Mouse (Mus musculus) inflammation-experienced regulatory T-cells, adult 6 months (primary cell): ENCODE measurements around the gene Gm15517. TPM values are rescaled to one million over a fixed set of nuclear protein-coding genes. Genes with fewer than 3 reads are reported as not detected.
"Not testable (repeated sequence)": the region's sequence is repeated elsewhere in the genome, so short reads cannot be mapped to it uniquely, and the experiment has no call there.

Source experiments
- ATAC-seq: one replicate; pipeline ENCODE4 v1.8.0; 2017
- polyA plus RNA-seq, 3 experiments: library from polyadenylated mRNA; unstranded; fragments of 100-300 nt; shearing (Covaris generic); gene quantifications; one replicate each; pipeline ENCODE4 v1.2.1; 2017

Gm15517 gene
- polyA plus RNA-seq, 3 experiments from 2014 or later: not detected

GRCm38 (mm10) chr7:44271309-44271708, 10.1 kb downstream of the Gm15517 start:
- ATAC-seq: no peak

GRCm38 (mm10) chr7:44272546-44272945, 11.3 kb downstream of the Gm15517 start:
- ATAC-seq: no peak

GRCm38 (mm10) chr7:44273446-44273845, 12.2 kb downstream of the Gm15517 start:
- ATAC-seq: no peak

GRCm38 (mm10) chr7:44274096-44274495, 12.8 kb downstream of the Gm15517 start:
- ATAC-seq: no peak

GRCm38 (mm10) chr7:44275546-44275945, 14.3 kb downstream of the Gm15517 start:
- ATAC-seq: no peak

- no peak for ATAC-seq
Measured at GRCm38 (mm10) chr7:44276461-44277249, 15.4 kb downstream of the Gm15517 start.

GRCm38 (mm10) chr7:44277250-44277622, 16.0 kb downstream of the Gm15517 start:
- no peak for ATAC-seq

GRCm38 (mm10) chr7:44280959-44281358, 19.7 kb downstream of the Gm15517 start:
- ATAC-seq: no peak

- ATAC-seq: no peak
Measured at GRCm38 (mm10) chr7:44281586-44281985, 20.3 kb downstream of the Gm15517 start.

GRCm38 (mm10) chr7:44287760-44288159, 26.5 kb downstream of the Gm15517 start:
- ATAC-seq: no peak

- ATAC-seq: no peak
Measured at GRCm38 (mm10) chr7:44290986-44291385, 29.7 kb downstream of the Gm15517 start.

GRCm38 (mm10) chr7:44291418-44291817, 30.2 kb downstream of the Gm15517 start:
- no peak for ATAC-seq

GRCm38 (mm10) chr7:44297501-44297900, 36.3 kb downstream of the Gm15517 start:
- ATAC-seq: not testable (repeated sequence)

GRCm38 (mm10) chr7:44303346-44304340, 42.4 kb downstream of the Gm15517 start:
- ATAC-seq: no peak

- peak; percentile 16 for ATAC-seq
Measured at GRCm38 (mm10) chr7:44304463-44304774, 43.2 kb downstream of the Gm15517 start.

GRCm38 (mm10) chr7:44304775-44305641, 43.8 kb downstream of the Gm15517 start:
- ATAC-seq: peak; percentile 89

- no peak for ATAC-seq
Measured at GRCm38 (mm10) chr7:44305686-44306085, 44.4 kb downstream of the Gm15517 start.

GRCm38 (mm10) chr7:44306516-44307240, 45.4 kb downstream of the Gm15517 start, which contains the start of gene Clec11a:
Gene Clec11a (minus strand): TSS chr7:44306902.
- no peak for ATAC-seq

GRCm38 (mm10) chr7:44307261-44308020, 46.2 kb downstream of the Gm15517 start:
- no peak for ATAC-seq

- no peak for ATAC-seq
Measured at GRCm38 (mm10) chr7:44309475-44310284, 48.4 kb downstream of the Gm15517 start, which contains the start of gene Shank1. Gene Shank1 (plus strand): TSS chr7:44310253.
